9 mouse cellular contexts compared by ENCODE assay signal in genomic region chr8:77367091-77367490, GRCm38 (mm10).
DNase-seq lines count a peak whose midpoint lies in the region; ATAC-seq and TF ChIP-seq lines count a peak whose summit lies in the region.
"Had no signal": no experiment of that assay in that cellular context is flagged by ENCODE, and none has a peak within 500 bp of the region (broad histone marks: within the 10 kb centered on the region; RNA-seq: fewer than 3 reads in every experiment).

No protein-coding gene starts in this region.

- TF ChIP-seq CTCF in cerebellum, adult 2 months (IDR thresholded peaks at IDR 0.05; ENCODE audit: borderline replicate concordance, insufficient read depth, low read depth, low read length) = peak; percentile 16; the same call in 1 of the 2 replicates

- no peaks in the 10 kb centered on the region for H3K27me3 ChIP-seq in cerebellum, adult 2 months (ENCODE audit: control insufficient read depth, insufficient read depth, low read length)
- no peaks in the 10 kb centered on the region for H3K27me3 ChIP-seq in splenic B cell, adult 2 months (ENCODE audit: control insufficient read depth, insufficient read depth, low read length, poor library complexity, severe bottlenecking)

- ATAC-seq in hematopoietic stem cell, adult 5-6 weeks (replicated peaks in 1 of 2; ENCODE audit: insufficient read depth in 1 of 2, low FRiP score in 2 of 2, low TSS enrichment in 1 of 2, low read depth in 1 of 2, poor library complexity in 2 of 2, severe bottlenecking in 2 of 2) = peak; percentile 55 to 75; a peak in 2 of 4 replicates

- no peak for DNase-seq in cerebellum, adult 2 months
- DNase-seq in cerebellum, postnatal 36 days = no peak
- DNase-seq in left cerebral cortex, postnatal 14 days (ENCODE audit: low spot score in 2 of 2) = peak; percentile 32 to 52
- DNase-seq in left cerebral cortex, adult 8-10 months (ENCODE audit: low spot score in 2 of 2) = no peak
- DNase-seq in splenic B cell, adult 2 months (ENCODE audit: low read depth, low spot score) = peak; percentile 59
- no peak for DNase-seq in T-cell, adult 2 months (ENCODE audit: low spot score)
- no peak for DNase-seq in cerebellum, adult 8-10 months

- 0 out of 2 replicates have a peak, but pooled peaks cover 6% of the 10 kb centered on the region for H3K4me1 ChIP-seq in cerebellum, adult 2 months (ENCODE audit: control insufficient read depth, insufficient read depth, low read length)
- H3K4me1 ChIP-seq: hindbrain, embryonic 10.5 days had no signal

- no peak for TF ChIP-seq POLR2A in cerebellum, adult 2 months (IDR thresholded peaks at IDR 0.05; ENCODE audit: borderline replicate concordance, insufficient read depth, low read length)

- H3K36me3 ChIP-seq in splenic B cell, adult 2 months (ENCODE audit: control insufficient read depth, insufficient read depth, low read length, poor library complexity, severe bottlenecking) = no peaks in the 10 kb centered on the region; the same call in 1 of the 2 replicates

- WGBS in cerebellum, adult 2 months = 67% methylated on average over 3 of the region's 3 CpGs

- H3K4me3 ChIP-seq in cerebellum, adult 2 months (replicated peaks; ENCODE audit: insufficient read depth, low read depth, low read length) = no peak overlapping the region
- H3K4me3 ChIP-seq: hindbrain, embryonic 10.5 days had no signal

- intact Hi-C loops in left cerebral cortex, postnatal 14 days (cut with DNase I) = no loop called here

- H3K27ac ChIP-seq in cerebellum, adult 2 months (ENCODE audit: insufficient read depth, low read length) = no peak overlapping the region
- H3K27ac ChIP-seq: hindbrain, embryonic 10.5 days had no signal

Comparison
In these comparisons a context has a peak if more than half of its experiments do, and no peak if none do; other contexts are left out.
1. DNase-seq: peak in left cerebral cortex, postnatal 14 days (2 of 2) and splenic B cell, adult 2 months (single experiment); none in cerebellum, adult 2 months (0 of 2), cerebellum, postnatal 36 days (0 of 2), left cerebral cortex, adult 8-10 months (0 of 2), T-cell, adult 2 months (single experiment) and cerebellum, adult 8-10 months (single experiment).